Mouse (Mus musculus) heart, adult 2 months (tissue): ENCODE results near the gene Ak5. TPM values are rescaled to one million over a fixed set of nuclear protein-coding genes. Genes with fewer than 3 reads are reported as not detected.

Source experiments
- DNase-seq, 2 experiments: peaks; one replicate each; pipeline ENCODE4 v3.0.0; 2021
- H3K27ac ChIP-seq: fragments of 200-600 bp; 2 replicates; pipeline ENCODE4 v1.8.1; 2022
- H3K27me3 ChIP-seq: fragments of 200-500 bp; 2 replicates; pipeline ENCODE4 v1.6.1; 2012; ENCODE audit warnings: mild to moderate bottlenecking, low read length, inconsistent platforms, mixed read lengths; ENCODE audit not compliant: control insufficient read depth, insufficient read depth
- H3K36me3 ChIP-seq: fragments of 200-500 bp; 2 replicates; pipeline ENCODE4 v1.6.1; 2012; ENCODE audit warnings: low read length, inconsistent platforms; ENCODE audit not compliant: control insufficient read depth, insufficient read depth
- H3K4me1 ChIP-seq: fragments of 200-500 bp; 2 replicates; pipeline ENCODE4 v1.6.1; 2011; ENCODE audit warnings: low read length; ENCODE audit not compliant: control insufficient read depth, insufficient read depth
- H3K4me3 ChIP-seq: fragments of 200-600 bp; 2 replicates; pipeline ENCODE4 v1.8.1; 2022
- H3K79me2 ChIP-seq: fragments of 200-500 bp; replicated peaks from 2 replicates; pipeline ENCODE4 v1.6.1; 2012; ENCODE audit warnings: mild to moderate bottlenecking, inconsistent platforms, low read length, moderate library complexity, mixed read lengths; ENCODE audit not compliant: control insufficient read depth, insufficient read depth
- H3K9ac ChIP-seq: fragments of 200-500 bp; 2 replicates; pipeline ENCODE4 v1.6.1; 2012; ENCODE audit warnings: low read depth, mild to moderate bottlenecking, control low read depth, inconsistent platforms, low read length, mixed read lengths
- CTCF ChIP-seq: fragments of 200-600 bp; IDR thresholded peaks from 2 replicates; pipeline ENCODE4 v1.8.1; 2022; ENCODE audit warnings: antibody characterized with exemption, mild to moderate bottlenecking, moderate library complexity
- EP300 ChIP-seq: fragments of 200-500 bp; IDR thresholded peaks from 2 replicates; pipeline ENCODE4 v1.6.1; 2011; ENCODE audit warnings: low read depth, low read length, control low read depth; ENCODE audit not compliant: insufficient read depth
- POLR2A ChIP-seq: fragments of 200-500 bp; IDR thresholded peaks from 2 replicates; pipeline ENCODE4 v1.6.1; 2011; ENCODE audit warnings: mild to moderate bottlenecking, low read depth, low read length, control low read depth; ENCODE audit not compliant: insufficient read depth
- WGBS: fragments of 180-500 bp; shearing (Covaris S2); methylation state at CpG from one replicate; pipeline ENCODE4 v1.1.7; 2018; 5-methylcytosine and 5-hydroxymethylcytosine counted together
- intact Hi-C: fragments of 180-260 bp; cut with DNase I; formaldehyde crosslinking; loops from one replicate; pipeline ENCODE4 v1.15.1; 2025
- polyA plus RNA-seq: library from polyadenylated mRNA; depleted of rRNA; stranded (reverse); fragments of >200 nt; gene quantifications from 2 replicates; pipeline ENCODE4 v1.2.3, GENCODE M21; 2012
- total RNA-seq, 2 experiments: library from RNA; stranded (reverse); gene quantifications; 2 replicates each; pipeline ENCODE4 v1.2.3; 2021

Gene Ak5
- total and polyA plus RNA-seq, 3 experiments = 0.45 TPM; not detected in 2

DNA sequence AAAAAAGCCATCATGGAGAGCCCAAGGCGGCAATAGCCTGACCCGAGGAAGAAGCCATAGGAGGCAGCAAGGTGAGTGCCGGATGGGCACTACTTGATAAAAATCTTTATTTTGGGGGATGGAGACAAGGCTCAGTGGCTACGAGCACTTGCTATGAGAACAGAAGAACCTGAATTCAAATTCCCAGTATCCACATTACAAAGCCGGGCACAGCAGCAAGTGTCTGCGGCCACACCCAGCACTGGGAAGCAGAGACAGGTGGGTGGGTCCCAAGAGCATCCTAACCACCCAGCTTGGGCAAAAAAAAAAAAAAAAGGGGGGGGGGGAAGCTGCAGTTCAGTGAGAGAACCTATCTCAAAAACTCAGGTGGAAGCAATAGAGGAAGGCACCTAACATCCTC, 187.8 kb downstream of the Ak5 start:
- intact Hi-C loops = no loop called here
- no peaks in the 10 kb centered on the region for H3K36me3 ChIP-seq
- WGBS = 96% methylated on average over 6 of the region's 6 CpGs
- H3K4me3 ChIP-seq = no peak overlapping the region
- TF ChIP-seq POLR2A (no peak), EP300 (no peak), CTCF (no peak)
- no peak overlapping the region for H3K27ac ChIP-seq
- no peaks in the 10 kb centered on the region for H3K27me3 ChIP-seq
- no peak for DNase-seq
- H3K4me1 ChIP-seq = peaks cover 2% of the 10 kb centered on the region; the same call in 1 of the 2 replicates
- no peaks in the 10 kb centered on the region for H3K79me2 ChIP-seq
- H3K9ac ChIP-seq = no peak overlapping the region

GRCm38 (mm10) chr3:152478599-152479435, 189.3 kb downstream of the Ak5 start:
- Histone ChIP-seq H3K4me3 (peak overlapping the region; percentile 49), H3K9ac (peak overlapping the region; percentile 47), H3K36me3 (no peaks in the 10 kb centered on the region), H3K4me1 (peaks cover 2% of the 10 kb centered on the region; the same call in 1 of the 2 replicates), H3K79me2 (no peaks in the 10 kb centered on the region), H3K27me3 (no peaks in the 10 kb centered on the region), H3K27ac (peak overlapping the region; percentile 43)
- WGBS = 7% methylated on average over 14 of the region's 16 CpGs
- TF ChIP-seq CTCF (no peak), POLR2A (0 out of 2 replicates have a peak, but pooled peaks have one; percentile 22), EP300 (no peak)
- peak; percentile 46 to 49 for DNase-seq
- intact Hi-C loops = no loop called here

DNA sequence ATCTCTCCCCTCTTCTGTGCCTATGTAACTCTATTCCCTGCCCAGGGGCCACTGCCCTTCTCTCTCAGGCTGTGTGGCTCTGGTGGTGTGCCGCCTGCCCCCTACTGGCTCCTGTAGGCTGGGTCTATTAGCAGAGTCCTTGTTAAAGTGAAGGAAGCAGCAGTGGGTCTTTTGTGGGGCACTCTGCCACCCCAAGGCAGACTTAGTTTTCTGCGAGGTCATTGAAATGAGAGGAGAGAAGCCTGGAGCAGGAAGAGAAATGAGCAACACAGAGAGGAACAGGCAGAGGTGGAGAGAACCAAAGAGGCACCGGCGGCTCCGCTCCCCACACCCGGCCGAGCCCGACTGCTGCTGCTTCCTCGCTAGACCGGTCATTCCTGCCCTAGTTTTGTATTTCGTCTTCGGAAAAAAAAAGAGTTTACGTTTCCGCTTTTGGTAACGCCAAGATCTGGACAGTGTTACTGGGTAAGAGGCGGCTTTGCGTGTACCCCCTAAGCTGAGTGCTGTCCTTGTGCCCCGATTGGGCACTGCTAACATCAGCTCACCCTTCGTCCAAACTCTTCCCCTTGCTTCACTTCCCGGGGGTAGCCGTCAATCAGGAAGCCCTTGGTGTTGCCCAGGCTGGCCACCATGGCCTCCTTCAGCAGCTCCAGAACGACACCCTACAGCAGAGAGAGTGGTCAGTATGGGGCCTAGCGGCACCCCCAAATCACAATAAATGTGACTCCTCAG, 190.2 kb downstream of the Ak5 start:
- TF ChIP-seq POLR2A (no peak), EP300 (0 out of 2 replicates have a peak, but pooled peaks have one; percentile 9), CTCF (peak; percentile 86)
- peak; percentile 73 to 77 for DNase-seq
- peak overlapping the region; percentile 49 for H3K4me3 ChIP-seq
- H3K9ac ChIP-seq = peak overlapping the region; percentile 47
- H3K79me2 ChIP-seq = no peaks in the 10 kb centered on the region
- no peaks in the 10 kb centered on the region for H3K27me3 ChIP-seq
- H3K4me1 ChIP-seq = peaks cover 2% of the 10 kb centered on the region; the same call in 1 of the 2 replicates
- intact Hi-C loops = loop anchor here (2.0 kb wide), 1 partner anchor 83 kb away; the partner anchor contains the start of gene Zzz3
- H3K36me3 ChIP-seq = no peaks in the 10 kb centered on the region
- WGBS = 6% methylated on average over 23 of the region's 23 CpGs
- peak overlapping the region; percentile 42 for H3K27ac ChIP-seq

DNA sequence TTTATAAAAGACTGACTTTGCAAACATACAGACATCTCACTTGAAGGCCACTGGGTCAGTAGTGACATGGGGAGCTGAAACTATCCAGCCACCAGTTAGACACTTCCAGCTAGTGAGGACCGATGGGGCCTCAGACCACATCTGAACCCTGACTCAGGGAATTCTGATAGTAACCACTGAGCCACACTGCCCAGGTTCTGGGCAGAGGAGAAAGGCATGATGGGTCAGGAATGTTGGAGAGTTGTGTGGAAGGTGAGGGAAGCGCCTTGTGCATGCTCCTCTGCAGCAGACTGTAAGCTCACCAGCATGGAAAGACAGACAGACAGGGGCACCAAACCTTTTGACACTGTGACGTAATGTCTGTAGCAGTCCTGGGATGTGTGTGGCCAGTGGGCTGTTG, 192.3 kb downstream of the Ak5 start:
- no peaks in the 10 kb centered on the region for H3K27me3 ChIP-seq
- intact Hi-C loops = loop anchor here (2.0 kb wide), 2 partner anchors 81 to 275 kb away; partner anchors contain the start of gene Zzz3
- H3K4me1 ChIP-seq = peaks cover 2% of the 10 kb centered on the region; the same call in 1 of the 2 replicates
- no peaks in the 10 kb centered on the region for H3K36me3 ChIP-seq
- H3K9ac ChIP-seq = no peak overlapping the region
- WGBS = 95% methylated on average over 3 of the region's 3 CpGs
- DNase-seq = no peak
- no peaks in the 10 kb centered on the region for H3K79me2 ChIP-seq
- no peak overlapping the region for H3K4me3 ChIP-seq
- TF ChIP-seq POLR2A = no peak
- TF ChIP-seq EP300 = no peak
- TF ChIP-seq CTCF = no peak
- no peak overlapping the region for H3K27ac ChIP-seq

- no peak overlapping the region for H3K9ac ChIP-seq
- WGBS = 95% methylated on average over 1 of the region's 1 CpGs
- peaks cover 2% of the 10 kb centered on the region; the same call in 1 of the 2 replicates for H3K4me1 ChIP-seq
- H3K79me2 ChIP-seq = no peaks in the 10 kb centered on the region
- H3K27me3 ChIP-seq = no peaks in the 10 kb centered on the region
- H3K27ac ChIP-seq = no peak overlapping the region
- intact Hi-C loops = loop anchor here (2.0 kb wide), 1 partner anchor 276 kb away; no protein-coding TSS in a partner anchor
- no peak overlapping the region for H3K4me3 ChIP-seq
- no peaks in the 10 kb centered on the region for H3K36me3 ChIP-seq
- no peak for DNase-seq
- TF ChIP-seq CTCF = no peak
- TF ChIP-seq EP300 = no peak
- no peak for TF ChIP-seq POLR2A
These were observed 192.9 kb downstream of the Ak5 start for GRCm38 (mm10) chr3:152475278-152475669.
